Mouse (Mus musculus) forebrain, embryonic 15.5 days (tissue): Measurements from ENCODE around the gene Stoml3. TPM values are rescaled to one million over a fixed set of nuclear protein-coding genes. Genes with fewer than 3 reads are reported as not detected.

Experiments used
- ATAC-seq: fragments of 200-750 bp; cut with Nextera tagmentation; replicated peaks from 2 replicates; pipeline ENCODE4 v1.8.0; 2017; ENCODE audit warnings: mild to moderate bottlenecking, moderate TSS enrichment, moderate library complexity
- H3K27ac ChIP-seq: fragments of 300-500 bp; sonication (generic); replicated peaks from 2 replicates; pipeline ENCODE4 v1.5.1; 2015; ENCODE audit warnings: mild to moderate bottlenecking, inconsistent platforms
- H3K27me3 ChIP-seq: fragments of 300-500 bp; sonication (generic); 2 replicates; pipeline ENCODE4 v1.6.1; 2015; ENCODE audit warnings: inconsistent platforms
- H3K36me3 ChIP-seq: fragments of 300-500 bp; sonication (generic); 2 replicates; pipeline ENCODE4 v1.6.1; 2015; ENCODE audit warnings: mild to moderate bottlenecking, inconsistent platforms
- H3K4me1 ChIP-seq: fragments of 300-500 bp; sonication (generic); 2 replicates; pipeline ENCODE4 v1.6.1; 2015; ENCODE audit warnings: inconsistent platforms
- H3K4me2 ChIP-seq: fragments of 300-500 bp; sonication (generic); replicated peaks from 2 replicates; pipeline ENCODE4 v1.6.1; 2015; ENCODE audit warnings: mild to moderate bottlenecking, inconsistent platforms
- H3K4me3 ChIP-seq: fragments of 300-500 bp; sonication (generic); 2 replicates; pipeline ENCODE4 v1.5.1; 2015; ENCODE audit warnings: mild to moderate bottlenecking, inconsistent platforms
- H3K9ac ChIP-seq: fragments of 300-500 bp; sonication (generic); replicated peaks from 2 replicates; pipeline ENCODE4 v1.6.1; 2015; ENCODE audit warnings: mild to moderate bottlenecking, inconsistent platforms
- H3K9me3 ChIP-seq: fragments of 300-500 bp; sonication (generic); 2 replicates; pipeline ENCODE4 v1.6.1; 2016; ENCODE audit warnings: inconsistent platforms
- WGBS: fragments of 180-500 bp; shearing (Covaris S2); methylation state at CpG from one replicate; pipeline ENCODE4 v1.1.7; 2015; ENCODE audit warnings: mixed read lengths; 5-methylcytosine and 5-hydroxymethylcytosine counted together
- polyA plus RNA-seq: library from polyadenylated mRNA; unstranded; fragments of >200 nt; fragmentation: Nextera tagmentation; extraction: Ambion mirVana; gene quantifications from 2 replicates; pipeline ENCODE4 v1.2.1, GENCODE M21; 2015

Stoml3 gene
- polyA plus RNA-seq, 1 experiment from 2014 or later = not detected

GRCm38 (mm10) chr3:53463046-53463764 is 25.2 kb upstream of the Stoml3 start, which contains the start of the genes Nhlrc3 and Proser1:
Gene Nhlrc3, minus strand, starts transcription at chr3:53463332.
Gene Proser1, plus strand, starts transcription at chr3:53463666.
- peak within 1 kb of the TSS; percentile 95 for H3K27ac ChIP-seq
- H3K9ac ChIP-seq = peak within 1 kb of the TSS; percentile 95
- peaks cover 11% of the 10 kb centered on the region for H3K36me3 ChIP-seq
- ATAC-seq = peak; percentile 98
- under 1% methylated on average over 52 of the region's 52 CpGs for WGBS
- peak within 1 kb of the TSS; percentile 98 for H3K4me3 ChIP-seq
- H3K9me3 ChIP-seq = no peaks in the 10 kb centered on the region
- H3K4me1 ChIP-seq = peaks cover 46% of the 10 kb centered on the region
- no peaks in the 10 kb centered on the region for H3K27me3 ChIP-seq
- peak within 1 kb of the TSS; percentile 68 for H3K4me2 ChIP-seq

- WGBS = under 1% methylated on average over 35 of the region's 35 CpGs
- Histone ChIP-seq H3K9me3 (no peaks in the 10 kb centered on the region), H3K27me3 (no peaks in the 10 kb centered on the region), H3K4me3 (peak overlapping the region; percentile 98), H3K27ac (peak overlapping the region; percentile 95), H3K9ac (peak overlapping the region; percentile 95), H3K36me3 (peaks cover 6% of the 10 kb centered on the region; the same call in 1 of the 2 replicates), H3K4me1 (peaks cover 52% of the 10 kb centered on the region), H3K4me2 (peak overlapping the region; percentile 68)
- ATAC-seq = peak; percentile 79
These were observed 24.7 kb upstream of the Stoml3 start for GRCm38 (mm10) chr3:53463765-53464114.

GRCm38 (mm10) chr3:53464146-53464698 is 24.2 kb upstream of the Stoml3 start:
- H3K9me3 ChIP-seq = no peaks in the 10 kb centered on the region
- peak overlapping the region; percentile 95 for H3K27ac ChIP-seq
- no peak; the same call in 1 of the 2 replicates for ATAC-seq
- peak overlapping the region; percentile 98 for H3K4me3 ChIP-seq
- H3K36me3 ChIP-seq = peaks cover 4% of the 10 kb centered on the region; the same call in 1 of the 2 replicates
- peak overlapping the region; percentile 68 for H3K4me2 ChIP-seq
- peak overlapping the region; percentile 95 for H3K9ac ChIP-seq
- H3K4me1 ChIP-seq = peaks cover 56% of the 10 kb centered on the region
- no peaks in the 10 kb centered on the region for H3K27me3 ChIP-seq
- under 1% methylated on average over 20 of the region's 20 CpGs for WGBS

- Histone ChIP-seq H3K4me1 (peaks cover 56% of the 10 kb centered on the region), H3K9me3 (no peaks in the 10 kb centered on the region), H3K27me3 (no peaks in the 10 kb centered on the region), H3K4me2 (peak overlapping the region; percentile 68), H3K4me3 (peak overlapping the region; percentile 98), H3K27ac (no peak overlapping the region), H3K36me3 (no peaks in the 10 kb centered on the region), H3K9ac (peak overlapping the region; percentile 28; the same call in 1 of the 2 replicates)
- WGBS = 53% methylated on average over 6 of the region's 6 CpGs
- no peak for ATAC-seq
These were observed 23.1 kb upstream of the Stoml3 start for GRCm38 (mm10) chr3:53465330-53465729.

- peaks cover 52% of the 10 kb centered on the region for H3K4me1 ChIP-seq
- H3K9me3 ChIP-seq = no peaks in the 10 kb centered on the region
- peaks cover 8% of the 10 kb centered on the region for H3K36me3 ChIP-seq
- no peak for ATAC-seq
- H3K4me2 ChIP-seq = peak overlapping the region; percentile 68
- 0 out of 2 replicates have a peak overlapping the region, but pooled peaks have one; percentile 15 for H3K9ac ChIP-seq
- peak overlapping the region; percentile 17 for H3K4me3 ChIP-seq
- no peaks in the 10 kb centered on the region for H3K27me3 ChIP-seq
- 73% methylated on average over 9 of the region's 9 CpGs for WGBS
- H3K27ac ChIP-seq = no peak overlapping the region
These were observed 22.0 kb upstream of the Stoml3 start for GRCm38 (mm10) chr3:53466481-53466880.

GRCm38 (mm10) chr3:53467356-53467755 is 21.1 kb upstream of the Stoml3 start:
- Histone ChIP-seq H3K27me3 (no peaks in the 10 kb centered on the region), H3K9ac (no peak overlapping the region), H3K9me3 (no peaks in the 10 kb centered on the region), H3K27ac (no peak overlapping the region), H3K36me3 (peaks cover 13% of the 10 kb centered on the region), H3K4me1 (peaks cover 46% of the 10 kb centered on the region), H3K4me2 (no peak overlapping the region), H3K4me3 (no peak overlapping the region)
- no peak for ATAC-seq
- WGBS = 76% methylated on average over 5 of the region's 5 CpGs

- H3K36me3 ChIP-seq = peaks cover 35% of the 10 kb centered on the region
- no peak overlapping the region for H3K9ac ChIP-seq
- no peak overlapping the region for H3K4me3 ChIP-seq
- no peak for ATAC-seq
- H3K9me3 ChIP-seq = no peaks in the 10 kb centered on the region
- H3K27me3 ChIP-seq = no peaks in the 10 kb centered on the region
- 85% methylated on average over 5 of the region's 5 CpGs for whole genome bisulfite sequencing
- H3K4me2 ChIP-seq = no peak overlapping the region
- H3K27ac ChIP-seq = no peak overlapping the region
- peaks cover 41% of the 10 kb centered on the region for H3K4me1 ChIP-seq
These were observed 18.8 kb upstream of the Stoml3 start for GRCm38 (mm10) chr3:53469650-53470049.

- no peak overlapping the region for H3K4me3 ChIP-seq
- ATAC-seq = no peak
- 97% methylated on average over 5 of the region's 5 CpGs for WGBS
- no peaks in the 10 kb centered on the region for H3K9me3 ChIP-seq
- H3K27me3 ChIP-seq = no peaks in the 10 kb centered on the region
- no peak overlapping the region for H3K27ac ChIP-seq
- H3K4me2 ChIP-seq = no peak overlapping the region
- H3K4me1 ChIP-seq = peaks cover 16% of the 10 kb centered on the region
- no peak overlapping the region for H3K9ac ChIP-seq
- peaks cover 56% of the 10 kb centered on the region for H3K36me3 ChIP-seq
These were observed 16.4 kb upstream of the Stoml3 start for GRCm38 (mm10) chr3:53472061-53472460.

- H3K9ac ChIP-seq = no peak overlapping the region
- 56% methylated on average over 4 of the region's 4 CpGs for WGBS
- no peak overlapping the region for H3K4me3 ChIP-seq
- no peaks in the 10 kb centered on the region for H3K9me3 ChIP-seq
- 0 out of 2 replicates have a peak, but pooled peaks cover under 1% of the 10 kb centered on the region for H3K4me1 ChIP-seq
- H3K27me3 ChIP-seq = no peaks in the 10 kb centered on the region
- no peak overlapping the region for H3K27ac ChIP-seq
- no peak overlapping the region for H3K4me2 ChIP-seq
- H3K36me3 ChIP-seq = peaks cover 77% of the 10 kb centered on the region
- ATAC-seq = no peak
These were observed 14.3 kb upstream of the Stoml3 start for GRCm38 (mm10) chr3:53474179-53474578.

GRCm38 (mm10) chr3:53475889-53476288 is 12.6 kb upstream of the Stoml3 start:
- no peak overlapping the region for H3K4me3 ChIP-seq
- no peak overlapping the region for H3K9ac ChIP-seq
- no peaks in the 10 kb centered on the region for H3K4me1 ChIP-seq
- peak; percentile 57; the same call in 1 of the 2 replicates for ATAC-seq
- no peaks in the 10 kb centered on the region for H3K27me3 ChIP-seq
- H3K27ac ChIP-seq = no peak overlapping the region
- 55% methylated on average over 6 of the region's 6 CpGs for WGBS
- H3K36me3 ChIP-seq = peaks cover 90% of the 10 kb centered on the region
- H3K9me3 ChIP-seq = no peaks in the 10 kb centered on the region
- H3K4me2 ChIP-seq = no peak overlapping the region

- Histone ChIP-seq H3K27ac (no peak overlapping the region), H3K4me3 (no peak overlapping the region), H3K9ac (no peak overlapping the region), H3K9me3 (no peaks in the 10 kb centered on the region), H3K4me1 (no peaks in the 10 kb centered on the region), H3K27me3 (no peaks in the 10 kb centered on the region), H3K4me2 (no peak overlapping the region), H3K36me3 (peaks cover 90% of the 10 kb centered on the region)
- ATAC-seq = no peak
- WGBS = 86% methylated on average over 17 of the region's 17 CpGs
These were observed 11.0 kb upstream of the Stoml3 start for GRCm38 (mm10) chr3:53477468-53477867.

GRCm38 (mm10) chr3:53478419-53479046 is 9.9 kb upstream of the Stoml3 start:
- Histone ChIP-seq H3K27ac (no peak overlapping the region), H3K36me3 (peaks cover 86% of the 10 kb centered on the region), H3K4me2 (no peak overlapping the region), H3K4me1 (no peaks in the 10 kb centered on the region), H3K9ac (no peak overlapping the region), H3K27me3 (no peaks in the 10 kb centered on the region), H3K9me3 (no peaks in the 10 kb centered on the region), H3K4me3 (no peak overlapping the region)
- WGBS = 95% methylated on average over 30 of the region's 30 CpGs
- peak; percentile 54; the same call in 1 of the 2 replicates for ATAC-seq
